Mouse (Mus musculus): ENCODE measurements around the gene Nfib.

Gene Nfib

DNA sequence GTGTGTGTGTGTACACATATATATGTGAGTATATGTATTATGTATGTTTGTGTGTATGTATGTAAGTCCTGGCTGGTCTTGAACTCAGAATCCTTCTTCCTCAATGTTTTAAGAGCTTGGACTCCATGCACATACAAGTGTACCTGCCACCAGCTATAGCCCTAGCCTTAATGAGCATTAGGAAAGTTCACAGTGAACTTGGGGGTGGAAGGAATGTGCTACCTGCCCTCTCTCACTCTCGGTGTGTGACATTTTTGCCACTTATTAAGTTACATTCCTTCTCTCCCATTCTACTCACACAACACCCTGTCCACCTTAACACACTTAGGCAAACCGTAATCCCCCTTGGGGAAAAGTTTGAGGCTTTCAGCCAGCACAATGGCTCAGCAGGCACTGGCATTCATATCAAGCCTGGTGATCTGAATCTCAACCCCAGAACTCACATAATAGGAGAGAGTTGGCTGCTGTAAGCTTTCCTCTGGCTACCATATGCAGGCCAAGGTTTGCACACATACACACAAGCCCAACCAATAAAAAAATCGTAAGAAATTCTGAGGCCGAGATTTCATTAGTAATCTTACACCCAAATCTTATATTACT is 370.2 kb downstream of the Nfib start:
- DNase-seq: peak in 1 of 2 experiments; percentile 7

DNA sequence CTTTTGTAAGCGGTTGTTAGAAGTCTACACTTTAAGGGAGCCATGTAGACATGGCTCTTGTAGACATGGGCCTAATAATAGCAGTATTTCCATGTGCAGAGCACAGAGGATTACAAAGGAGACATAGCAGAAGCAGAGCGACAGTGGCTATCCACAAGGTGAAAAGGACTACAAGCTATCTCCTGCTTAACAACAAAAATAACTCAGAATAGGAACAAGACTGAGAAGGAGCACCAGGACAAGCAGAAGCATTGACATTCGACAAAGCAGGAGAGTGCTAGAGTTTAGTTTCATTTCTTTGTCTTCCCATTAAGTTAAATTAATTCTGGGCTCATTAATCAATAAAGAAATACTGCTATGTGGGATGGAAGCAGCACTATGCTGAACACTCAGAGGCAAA is 372.1 kb downstream of the Nfib start:
- no peak for DNase-seq

DNA sequence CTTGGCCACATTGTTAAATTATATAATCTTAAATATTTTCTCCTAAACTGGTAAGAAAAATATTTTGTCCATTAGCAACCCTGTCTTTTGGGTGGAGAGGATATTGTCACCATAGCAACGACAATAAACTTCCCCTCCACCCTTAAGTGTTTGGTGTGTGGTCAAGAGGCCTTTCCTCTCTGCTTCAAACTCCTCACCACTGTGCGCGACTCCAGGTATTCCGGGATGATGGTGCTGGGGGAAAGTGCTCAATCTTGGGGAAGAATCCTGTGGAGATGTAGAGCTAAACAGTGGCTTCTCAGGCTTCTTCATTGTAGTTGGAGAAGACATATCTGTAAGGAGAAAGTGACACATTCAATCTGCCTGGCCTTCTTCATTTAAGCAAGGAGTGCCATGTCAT is 375.5 kb downstream of the Nfib start:
- DNase-seq: no peak

DNA sequence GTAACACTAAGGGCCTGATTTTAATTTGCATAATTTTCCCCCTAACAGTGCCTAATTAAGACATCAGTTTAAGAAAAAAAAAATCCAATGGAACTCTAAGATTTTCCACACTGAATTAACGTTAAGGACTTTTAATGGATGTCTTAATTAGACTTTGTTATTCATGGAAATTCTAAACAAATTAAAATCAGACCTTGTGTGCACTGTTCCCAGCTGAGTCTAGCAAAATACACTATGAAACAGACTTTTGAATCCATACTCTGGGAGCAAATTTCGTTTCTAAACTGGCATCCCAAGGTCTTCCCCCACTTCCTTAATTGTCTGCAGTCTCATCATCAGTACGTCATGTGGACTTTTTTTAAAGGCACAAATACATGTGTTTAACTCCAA is 379.4 kb downstream of the Nfib start:
- no peak for DNase-seq

DNA sequence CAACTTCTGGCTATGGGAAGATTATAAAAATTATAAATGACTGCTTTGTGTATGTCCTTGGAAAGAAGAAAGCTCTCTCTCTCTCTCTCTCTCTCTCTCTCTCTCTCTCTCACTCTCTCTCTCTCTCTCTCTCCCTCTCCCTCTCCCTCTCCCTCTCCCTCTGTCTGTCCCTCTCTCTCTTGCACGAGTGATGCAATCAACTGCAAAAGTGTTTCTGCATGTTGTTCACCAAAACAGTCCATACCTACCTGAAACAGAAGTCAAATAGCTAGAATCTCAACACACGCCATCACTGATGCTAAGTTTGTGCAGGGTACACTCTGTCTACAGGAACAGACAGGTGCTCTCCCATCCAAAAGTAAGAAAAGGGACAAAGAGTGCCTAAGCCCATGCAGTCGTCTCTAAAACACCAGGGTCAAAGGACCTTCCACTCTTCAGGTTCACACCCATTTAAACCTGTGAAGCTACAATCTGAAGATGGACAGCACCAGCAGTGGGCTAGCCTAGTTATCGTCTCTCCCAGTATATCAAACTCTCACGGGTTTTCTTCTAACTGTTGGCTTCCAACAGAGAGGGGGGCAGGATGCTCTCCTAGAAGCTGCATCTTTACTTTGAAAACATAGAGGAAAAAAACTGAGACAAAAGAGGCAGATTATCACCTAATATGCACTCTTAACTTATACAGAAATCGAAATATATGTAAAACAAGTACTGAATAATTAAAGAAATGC is 380.0 kb downstream of the Nfib start:
- DNase-seq: no peak

DNA sequence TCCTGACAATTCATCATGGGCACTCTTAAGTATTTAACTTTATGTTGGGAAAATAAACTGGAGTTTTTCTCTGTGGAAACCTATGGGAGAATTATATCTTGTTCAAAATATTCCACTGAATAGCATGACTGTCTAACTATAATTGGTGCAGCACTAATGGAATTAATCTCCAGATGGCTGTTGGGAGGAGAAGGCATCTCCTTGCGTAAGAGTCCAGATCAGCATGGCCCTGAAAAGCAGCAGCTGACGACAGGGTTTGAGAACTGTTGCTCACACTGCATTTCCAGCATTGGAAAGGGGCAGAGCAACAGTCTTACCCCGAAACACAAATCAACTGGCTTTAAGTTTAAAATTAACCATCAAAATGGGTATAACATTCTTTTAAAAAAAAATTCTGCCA is 380.6 kb downstream of the Nfib start:
- DNase-seq: no peak

DNA sequence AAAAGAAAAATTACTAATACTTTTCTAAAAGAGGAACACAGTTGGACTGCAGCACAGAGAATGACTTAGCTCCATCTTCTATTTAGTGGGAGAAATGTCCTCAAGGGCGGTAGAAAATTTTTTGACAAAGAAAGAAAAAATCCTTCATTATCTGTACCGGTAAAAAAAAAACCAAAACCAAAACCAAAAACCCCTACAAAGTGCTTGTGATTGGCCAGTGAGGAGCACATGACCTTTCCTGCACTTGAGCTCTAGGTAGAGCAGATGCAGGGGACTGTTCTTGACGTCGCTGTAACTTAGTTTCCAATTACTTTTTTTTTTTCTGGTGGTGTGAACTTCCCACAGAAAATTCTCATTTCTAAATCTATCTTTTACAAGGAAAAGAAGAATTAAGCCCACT is 384.5 kb downstream of the Nfib start:
- no peak for DNase-seq

DNA sequence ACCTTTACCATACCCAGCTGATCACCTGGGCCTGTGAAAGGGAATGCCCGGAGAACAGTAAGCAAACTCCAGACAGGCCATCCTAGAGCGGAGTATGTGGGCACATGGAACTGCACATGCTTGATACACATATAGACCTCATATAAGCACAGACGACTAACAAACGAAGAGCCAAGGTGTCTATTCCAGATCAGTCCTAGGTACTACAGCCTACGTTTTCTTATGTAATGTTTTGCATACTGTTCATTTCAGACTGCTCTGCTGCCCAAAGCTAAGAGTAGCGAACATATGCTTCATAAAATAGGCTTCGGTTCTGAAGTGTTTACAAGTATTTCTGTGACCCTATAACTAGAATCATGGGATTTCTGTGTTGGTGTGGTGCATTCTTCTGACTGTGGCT is 386.2 kb downstream of the Nfib start:
- no peak for DNase-seq

DNA sequence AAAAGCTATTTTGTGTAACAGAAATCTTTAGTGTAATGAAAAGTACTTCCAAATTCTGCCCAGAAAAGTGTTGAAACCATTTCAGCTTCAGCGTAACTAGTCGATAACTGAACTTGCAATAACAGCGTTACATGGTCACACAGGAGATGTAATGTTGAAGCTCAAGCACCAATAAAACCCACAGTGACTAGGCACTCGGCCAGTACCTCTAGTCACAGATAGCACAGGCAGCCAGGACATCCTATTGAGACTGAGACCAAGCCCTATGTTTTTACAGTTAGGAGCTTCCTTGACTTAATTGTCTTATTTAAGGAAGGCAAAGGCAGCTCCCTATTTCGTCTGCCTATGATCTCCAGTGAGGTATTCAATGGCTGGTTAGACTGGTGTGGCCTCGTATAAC is 389.4 kb downstream of the Nfib start:
- DNase-seq: no peak

DNA sequence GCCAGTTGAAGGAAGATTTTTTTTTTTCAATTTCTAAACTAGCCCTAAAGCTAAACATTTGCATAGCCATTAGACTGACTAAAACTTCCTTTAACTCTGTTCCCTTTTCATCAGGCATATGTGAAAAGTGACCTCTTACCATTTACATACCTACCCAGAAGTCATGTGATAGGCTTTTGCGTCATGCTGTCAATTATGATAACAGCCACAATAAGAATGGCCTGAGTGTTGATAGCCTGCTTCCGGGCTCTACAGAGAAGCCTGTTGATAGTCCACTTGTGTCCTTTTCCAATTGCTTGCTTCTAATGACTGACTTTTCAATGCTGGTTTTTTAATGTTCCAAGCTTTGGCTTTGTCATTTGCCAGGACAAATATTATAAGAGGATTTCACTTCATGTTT is 389.8 kb downstream of the Nfib start:
- no peak for DNase-seq

DNA sequence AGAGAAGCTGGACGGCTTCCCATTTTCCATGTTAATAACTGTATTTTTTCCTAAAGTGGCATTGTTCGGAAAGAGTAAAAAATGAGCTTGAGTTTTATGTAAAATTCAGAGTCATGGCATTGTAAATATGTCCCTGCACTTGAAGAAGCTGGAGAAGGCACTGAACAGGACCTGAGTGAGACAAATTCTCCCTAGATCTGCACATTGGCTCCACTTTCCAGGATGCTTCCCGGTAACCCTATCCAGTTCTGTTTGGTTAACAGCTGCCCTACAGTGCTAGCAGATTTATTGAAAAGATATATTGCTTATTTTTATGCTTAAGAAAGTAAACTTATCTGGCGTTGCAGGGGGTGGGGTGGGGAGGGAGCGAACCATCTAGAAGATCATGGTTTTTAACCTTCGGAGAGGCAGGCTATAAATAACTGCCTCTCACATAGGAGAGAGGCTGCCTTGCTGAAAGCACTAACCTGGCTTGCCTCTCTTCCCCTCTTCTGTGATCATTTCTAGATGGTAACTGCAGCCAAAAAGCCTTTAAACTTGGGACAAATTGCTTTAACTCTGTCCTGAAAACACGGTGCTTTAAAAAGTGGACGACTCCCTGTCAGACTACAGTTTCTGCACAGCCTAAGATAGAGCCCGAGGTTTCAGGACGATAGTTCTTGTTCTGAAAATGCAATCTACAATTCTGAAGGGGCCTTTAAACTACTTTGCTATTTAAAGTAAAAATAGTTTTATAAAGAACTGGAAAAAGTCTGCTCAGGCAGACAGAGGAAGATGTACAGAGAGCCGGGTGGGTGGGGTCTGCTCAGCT is 394.4 kb downstream of the Nfib start:
- no peak for DNase-seq

DNA sequence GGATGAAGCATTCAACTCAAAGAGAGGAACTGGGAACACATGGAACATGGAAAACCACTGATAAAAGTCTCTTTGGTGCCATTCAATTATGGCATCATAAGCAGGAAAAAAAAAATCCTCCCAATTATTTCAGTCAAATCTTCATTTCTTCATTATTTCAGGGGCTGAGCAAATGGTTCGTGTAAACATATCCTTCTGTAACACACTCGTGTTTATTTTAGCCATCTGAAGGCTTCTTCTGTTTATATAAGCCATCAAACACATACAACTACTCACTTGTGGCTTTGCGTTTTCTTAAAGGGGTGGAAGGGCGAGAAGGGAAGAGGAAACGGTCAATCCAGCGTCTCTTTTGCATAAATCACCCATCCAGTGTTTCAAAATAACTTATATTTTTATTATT is 399.5 kb downstream of the Nfib start:
- DNase-seq: no peak

DNA sequence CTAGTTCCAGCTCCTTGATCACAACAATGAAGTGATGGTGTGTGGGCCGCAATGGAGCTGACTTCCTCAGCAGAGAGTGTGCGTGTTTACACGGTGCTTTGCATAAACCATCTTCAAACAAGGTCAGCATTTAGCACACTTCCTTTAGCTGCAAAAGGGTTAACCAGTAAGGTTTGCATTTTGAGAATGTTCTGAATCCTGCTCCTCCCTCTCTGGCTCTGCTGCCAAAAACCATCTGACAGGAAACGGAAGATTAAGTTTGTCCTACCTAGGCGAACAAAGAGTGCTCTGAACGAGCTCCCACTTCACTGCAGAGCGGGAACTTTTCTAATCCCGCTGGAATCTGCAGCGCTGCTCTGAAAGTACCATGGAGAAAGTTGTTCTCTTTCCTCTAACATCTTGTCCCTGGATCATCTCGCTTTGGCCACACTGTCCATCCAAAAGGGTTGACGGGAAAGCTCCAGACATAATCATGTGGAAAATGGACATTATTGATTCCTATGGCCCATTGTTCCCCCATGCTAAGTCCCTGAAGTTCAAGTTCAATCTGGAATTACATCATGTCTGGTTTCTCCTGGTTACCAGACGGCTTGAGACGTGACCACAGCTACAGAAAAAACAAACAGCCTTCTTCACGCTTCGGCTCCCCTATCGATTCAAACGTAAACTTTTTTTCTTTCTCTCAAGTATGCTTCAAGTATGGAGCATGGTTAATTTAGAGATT is 401.2 kb downstream of the Nfib start:
- DNase-seq: peak; percentile 73 to 76

DNA sequence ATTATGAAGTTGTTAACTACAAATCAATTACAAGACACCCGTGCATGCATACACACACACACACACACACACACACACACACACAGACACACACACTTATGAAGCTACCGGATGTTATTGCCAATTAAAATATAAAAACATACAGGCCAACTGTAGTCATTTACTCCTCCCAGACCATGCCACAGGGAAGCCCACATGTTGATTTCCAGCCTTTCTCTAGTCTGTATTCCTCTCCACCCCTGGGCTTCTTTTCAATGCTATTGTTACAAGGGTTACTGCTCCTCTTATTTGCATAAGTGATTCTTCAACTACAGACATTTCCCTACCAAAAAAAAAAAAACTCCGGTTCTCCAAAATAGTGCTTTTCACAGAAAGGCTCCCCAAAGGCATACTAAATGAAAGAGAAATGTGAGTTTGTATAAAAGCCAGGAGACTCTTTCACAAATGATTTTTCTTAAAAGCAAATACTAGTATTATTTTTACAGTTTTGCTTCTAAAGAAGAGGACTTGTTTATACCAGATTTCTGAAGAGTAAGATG is 402.1 kb downstream of the Nfib start:
- DNase-seq: no peak

DNA sequence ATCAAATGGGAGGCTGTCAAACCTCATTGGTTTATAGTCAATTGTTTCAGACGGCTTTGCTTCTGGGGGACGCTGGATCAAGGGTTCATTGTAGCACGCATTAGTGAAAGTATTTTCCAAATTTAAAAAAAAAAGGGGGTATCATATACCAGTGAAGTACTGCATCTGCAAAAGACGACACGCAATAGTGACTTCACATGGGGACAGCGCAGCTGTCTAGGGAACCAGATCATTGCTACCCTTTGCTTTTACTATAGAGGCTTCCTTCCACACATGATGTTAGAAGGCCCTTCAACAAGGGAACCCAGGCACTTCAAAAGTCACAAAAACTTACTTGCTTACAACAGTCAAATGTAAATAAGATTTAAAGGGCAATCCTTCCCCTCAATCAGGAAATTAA is 402.6 kb downstream of the Nfib start:
- no peak for DNase-seq

DNA sequence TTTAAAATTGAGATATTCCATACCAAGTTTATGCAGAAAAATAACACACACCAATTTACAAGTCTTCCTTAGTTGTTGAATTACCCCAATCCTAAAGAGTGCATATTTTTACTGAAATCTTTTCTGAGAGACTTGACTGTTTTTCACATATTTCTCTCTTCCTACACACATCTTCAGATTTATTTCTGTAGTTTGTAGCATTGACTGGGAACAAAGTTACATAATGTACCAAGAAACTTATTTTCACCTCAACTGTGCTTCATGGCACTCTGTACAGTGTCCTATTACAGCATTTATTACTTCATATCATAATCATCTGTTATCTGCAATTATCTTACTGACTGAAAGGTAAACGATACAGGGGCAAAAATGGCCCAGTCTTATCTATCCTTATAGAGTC is 406.9 kb downstream of the Nfib start:
- no peak for DNase-seq

DNA sequence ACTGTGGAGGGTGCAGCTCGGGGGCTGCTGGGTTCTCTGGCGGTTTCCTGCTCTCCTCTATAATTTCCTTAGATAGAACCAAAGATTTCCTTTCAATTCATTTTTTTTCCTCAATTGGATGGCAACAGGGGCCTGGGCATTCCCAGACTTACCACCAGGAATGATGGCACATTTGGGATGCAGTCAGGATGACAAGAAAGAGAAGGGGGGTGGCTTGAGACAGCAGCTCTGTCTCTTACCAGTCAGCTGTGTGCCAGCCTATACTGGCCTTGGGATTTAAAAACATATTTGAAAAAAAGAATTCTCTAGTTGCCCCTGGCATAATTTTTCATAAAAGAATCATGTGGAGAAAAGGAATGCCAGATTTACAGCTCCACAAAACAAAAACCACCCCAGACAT is 408.0 kb downstream of the Nfib start:
- no peak for DNase-seq

DNA sequence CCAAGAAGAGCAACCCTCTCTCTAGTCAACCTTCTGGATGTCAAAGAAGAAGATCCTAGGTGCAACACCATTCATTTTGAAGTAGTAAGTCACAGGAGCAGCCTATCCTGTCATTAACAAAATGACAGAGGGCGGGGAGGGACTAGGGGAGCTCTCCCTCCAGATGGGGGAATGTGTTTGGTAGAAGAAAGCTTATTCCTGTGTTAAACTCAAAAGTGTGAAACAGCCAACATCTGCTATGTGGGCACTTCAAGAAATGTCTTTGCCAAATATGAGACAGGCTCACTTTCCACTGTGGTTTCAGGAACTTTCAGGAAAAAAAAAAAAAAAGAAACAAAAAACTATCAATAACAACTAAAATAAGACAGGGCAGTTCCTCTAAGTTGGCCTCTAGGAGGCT is 411.5 kb downstream of the Nfib start:
- DNase-seq: no peak

DNA sequence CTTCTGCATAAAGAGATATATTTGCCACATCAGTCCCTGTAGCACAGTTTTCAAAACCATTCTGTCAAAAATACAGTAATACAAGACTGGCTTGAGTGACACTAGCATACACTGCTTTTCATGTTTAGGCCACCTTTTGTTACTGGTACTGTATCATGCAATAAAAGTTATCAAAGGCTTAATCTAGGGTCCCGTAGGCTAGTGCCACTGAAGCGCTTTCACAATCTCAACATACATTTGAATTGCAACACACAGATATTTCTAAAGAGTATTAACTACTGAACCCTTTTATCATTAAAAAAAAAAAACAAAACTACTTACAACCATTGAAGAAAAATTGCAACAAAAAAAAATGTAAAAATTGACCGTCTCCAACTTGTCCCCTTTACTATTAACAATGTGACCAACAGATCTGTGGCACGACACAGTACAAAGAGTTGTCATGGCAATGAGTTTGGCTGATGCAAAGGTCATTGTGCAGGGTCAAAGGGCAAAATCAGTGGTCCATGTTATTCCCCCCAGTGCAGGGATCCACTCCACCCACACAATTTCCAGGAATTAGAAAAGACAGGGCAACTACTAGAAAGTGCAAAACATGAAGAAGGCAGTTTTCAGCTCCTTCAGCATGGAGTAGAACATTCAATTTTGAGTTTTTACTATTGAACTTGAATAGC is 414.2 kb downstream of the Nfib start:
- DNase-seq: peak; percentile 72 to 79

DNA sequence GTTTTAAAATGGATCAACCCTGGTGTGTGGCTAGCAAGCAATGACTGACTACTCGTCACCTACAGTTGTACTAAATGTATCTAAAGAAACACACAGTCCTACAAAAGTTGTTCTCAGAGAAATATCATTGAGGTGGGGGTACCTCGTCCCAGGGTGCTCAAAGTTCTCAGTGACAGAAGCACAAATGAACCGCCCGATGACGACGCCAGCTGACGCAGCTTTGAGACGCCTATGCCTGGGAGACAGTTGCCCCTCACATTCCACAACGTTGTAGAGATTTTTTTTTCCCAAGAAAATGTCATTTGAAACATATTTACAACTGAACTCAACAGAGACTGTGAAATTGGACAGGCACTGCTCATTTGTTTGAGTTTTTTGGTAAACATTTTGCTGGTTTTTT is 414.9 kb downstream of the Nfib start:
- DNase-seq: no peak

DNA sequence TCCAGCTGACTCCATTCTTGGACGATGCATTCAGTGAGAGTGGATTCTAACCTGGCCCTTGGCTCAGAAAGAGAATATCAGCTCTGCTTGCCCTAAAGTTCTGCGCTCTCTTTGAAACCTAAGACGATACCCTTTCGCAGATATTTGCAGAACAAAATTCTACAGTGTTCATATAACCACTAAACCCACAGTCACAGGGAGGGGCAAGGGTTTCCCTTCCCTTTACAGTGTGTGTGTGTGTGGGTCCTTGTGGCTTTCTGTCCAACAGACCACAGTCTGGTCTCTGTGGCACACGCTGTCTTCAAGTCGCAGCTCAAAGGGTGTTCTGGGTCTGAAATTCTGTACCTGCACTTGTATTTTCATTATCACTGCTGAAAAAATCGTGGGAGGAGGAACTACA is 416.0 kb downstream of the Nfib start:
- DNase-seq: no peak

DNA sequence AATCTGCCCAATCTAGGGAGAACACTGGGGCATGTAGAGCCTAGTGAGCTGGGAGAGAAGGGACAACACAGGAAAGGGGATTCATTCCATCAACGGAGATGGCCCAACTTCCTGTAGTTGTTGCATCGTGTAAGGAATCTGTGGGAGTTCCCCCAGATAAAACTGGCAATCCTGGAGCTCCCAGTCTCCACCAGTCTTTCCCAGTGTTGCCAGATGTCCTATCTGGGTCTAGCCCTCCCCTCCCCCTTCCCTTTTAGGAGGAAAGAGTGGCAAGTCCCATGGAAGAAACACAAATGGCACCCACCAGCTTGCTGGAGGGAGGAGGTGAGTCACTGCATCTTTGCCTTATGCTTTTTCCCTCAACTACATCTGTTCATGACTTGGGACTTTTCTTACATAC is 417.4 kb downstream of the Nfib start:
- DNase-seq: no peak

DNA sequence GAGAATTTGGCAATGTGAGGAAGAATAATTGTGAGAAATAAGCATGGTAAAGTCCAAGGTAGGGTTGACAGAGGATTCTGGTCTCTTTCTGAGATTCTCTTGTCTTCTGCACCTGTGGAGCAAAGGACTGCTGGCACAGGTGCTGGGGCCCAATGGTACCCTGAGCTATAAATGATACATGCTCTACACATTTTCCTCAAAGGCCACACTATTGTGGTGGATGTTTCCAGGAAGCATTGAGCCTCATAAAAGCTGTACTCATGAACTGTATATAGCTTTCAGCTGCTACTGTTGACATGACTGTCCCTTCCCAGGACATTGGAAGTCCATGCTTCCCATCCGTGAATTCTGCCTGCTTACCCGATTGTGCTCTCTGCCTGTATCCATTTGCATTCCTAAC is 418.1 kb downstream of the Nfib start:
- no peak for DNase-seq
